Mouse (Mus musculus) limb, embryonic 12.5 days (tissue): ENCODE measurements around the gene Gnpnat1. TPM values are rescaled to one million over a fixed set of nuclear protein-coding genes. Genes with fewer than 3 reads are reported as not detected.

ENCODE experiments used
- ATAC-seq: fragments of 200-750 bp; cut with Nextera tagmentation; 2 replicates; pipeline ENCODE4 v1.8.0; 2017; ENCODE audit warnings: low read depth, moderate TSS enrichment; ENCODE audit not compliant: insufficient number of reproducible peaks, insufficient read depth, low FRiP score, low TSS enrichment
- H3K27ac ChIP-seq: fragments of 300-500 bp; sonication (generic); 2 replicates; pipeline ENCODE4 v1.5.1; 2016; ENCODE audit warnings: mild to moderate bottlenecking, moderate library complexity
- H3K27me3 ChIP-seq: fragments of 300-500 bp; sonication (generic); 2 replicates; pipeline ENCODE4 v1.6.1; 2016; ENCODE audit warnings: mild to moderate bottlenecking, moderate library complexity
- H3K36me3 ChIP-seq: fragments of 300-500 bp; sonication (generic); 2 replicates; pipeline ENCODE4 v1.6.1; 2016; ENCODE audit warnings: mild to moderate bottlenecking, moderate library complexity
- H3K4me1 ChIP-seq: fragments of 300-500 bp; sonication (generic); replicated peaks from 2 replicates; pipeline ENCODE4 v1.6.1; 2016
- H3K4me2 ChIP-seq: fragments of 300-500 bp; sonication (generic); 2 replicates; pipeline ENCODE4 v1.6.1; 2016; ENCODE audit warnings: mild to moderate bottlenecking, moderate library complexity
- H3K4me3 ChIP-seq: fragments of 300-500 bp; sonication (generic); replicated peaks from 2 replicates; pipeline ENCODE4 v1.5.1; 2016; ENCODE audit warnings: mild to moderate bottlenecking
- H3K9ac ChIP-seq: fragments of 300-500 bp; sonication (generic); replicated peaks from 2 replicates; pipeline ENCODE4 v1.6.1; 2016; ENCODE audit warnings: mild to moderate bottlenecking, moderate library complexity
- H3K9me3 ChIP-seq: fragments of 300-500 bp; sonication (generic); 2 replicates; pipeline ENCODE4 v1.6.1; 2016; ENCODE audit warnings: mild to moderate bottlenecking, moderate library complexity
- WGBS: fragments of 180-500 bp; shearing (Covaris S2); methylation state at CpG from one replicate; pipeline ENCODE4 v1.1.7; 2016; 5-methylcytosine and 5-hydroxymethylcytosine counted together
- polyA plus RNA-seq: library from polyadenylated mRNA; unstranded; fragments of >200 nt; fragmentation: Nextera tagmentation; extraction: Ambion mirVana; gene quantifications from 2 replicates; pipeline ENCODE4 v1.2.1, GENCODE M21; 2016

The Gnpnat1 gene
- polyA plus RNA-seq, 1 experiment from 2014 or later = 49.9 TPM

DNA sequence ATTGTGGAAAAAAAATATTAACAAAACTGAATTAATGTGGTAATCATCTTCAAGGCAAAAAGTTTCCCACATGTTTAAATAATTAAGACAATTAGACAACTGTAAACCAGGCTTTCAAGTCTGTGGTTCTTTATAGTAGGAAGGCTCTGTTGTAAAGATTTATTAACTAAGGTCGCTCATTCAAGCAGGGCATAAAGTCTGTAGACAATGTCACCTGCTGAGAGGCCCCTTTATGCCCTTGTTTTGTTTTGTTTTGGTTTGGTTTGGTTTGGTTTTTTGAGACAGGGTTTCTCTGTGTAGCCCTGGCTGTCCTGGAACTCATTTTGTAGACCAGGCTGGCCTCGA is 34.2 kb upstream of the Gnpnat1 start:
- 16% methylated on average over 2 of the region's 2 CpGs for WGBS
- peaks cover 53% of the 10 kb centered on the region for H3K4me1 ChIP-seq
- H3K27ac ChIP-seq = peak overlapping the region; percentile 45; the same call in 1 of the 2 replicates
- H3K9ac ChIP-seq = no peak overlapping the region
- H3K27me3 ChIP-seq = no peaks in the 10 kb centered on the region
- H3K4me2 ChIP-seq = no peak overlapping the region
- ATAC-seq = no peak
- no peaks in the 10 kb centered on the region for H3K9me3 ChIP-seq
- no peaks in the 10 kb centered on the region for H3K36me3 ChIP-seq
- H3K4me3 ChIP-seq = no peak overlapping the region

DNA sequence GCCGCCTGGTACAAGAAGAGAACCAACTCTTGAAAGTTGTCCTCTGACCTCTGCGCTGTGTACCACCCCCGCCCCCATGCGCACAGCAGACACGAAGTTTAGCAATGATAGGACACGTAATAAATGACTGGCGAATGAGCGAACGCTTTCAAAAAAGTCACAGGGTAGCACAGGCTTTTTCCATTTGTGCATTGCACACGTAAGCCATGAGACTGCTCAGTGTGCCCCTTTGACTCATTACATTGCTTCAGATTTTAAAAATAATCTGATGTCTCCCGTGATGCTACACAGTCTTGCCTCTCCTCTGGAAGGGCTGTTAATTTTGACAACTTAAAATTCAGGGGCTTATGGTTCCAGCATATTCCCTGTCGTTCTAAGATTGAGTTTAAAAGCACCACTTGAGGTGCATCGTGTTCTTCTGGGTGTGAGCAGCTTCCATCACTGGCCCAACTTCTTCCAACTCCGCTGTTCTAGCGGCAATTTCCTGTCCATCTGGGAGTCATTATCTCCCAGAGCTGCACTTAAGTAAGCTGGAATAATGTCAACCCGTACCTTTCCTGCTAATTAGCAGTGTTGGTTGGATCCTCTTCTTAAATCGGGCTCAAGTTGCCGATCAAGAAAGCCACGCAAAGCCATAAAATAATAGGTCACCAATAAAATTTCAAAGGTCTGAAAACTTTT is 33.7 kb upstream of the Gnpnat1 start:
- H3K36me3 ChIP-seq = no peaks in the 10 kb centered on the region
- H3K4me2 ChIP-seq = peak overlapping the region; percentile 37
- no peak overlapping the region for H3K9ac ChIP-seq
- no peak overlapping the region for H3K4me3 ChIP-seq
- 0 out of 2 replicates have a peak, but pooled peaks have one; percentile 36 for ATAC-seq
- H3K9me3 ChIP-seq = no peaks in the 10 kb centered on the region
- 14% methylated on average over 19 of the region's 19 CpGs for WGBS
- H3K27ac ChIP-seq = peak overlapping the region; percentile 75
- H3K4me1 ChIP-seq = peaks cover 52% of the 10 kb centered on the region
- no peaks in the 10 kb centered on the region for H3K27me3 ChIP-seq

DNA sequence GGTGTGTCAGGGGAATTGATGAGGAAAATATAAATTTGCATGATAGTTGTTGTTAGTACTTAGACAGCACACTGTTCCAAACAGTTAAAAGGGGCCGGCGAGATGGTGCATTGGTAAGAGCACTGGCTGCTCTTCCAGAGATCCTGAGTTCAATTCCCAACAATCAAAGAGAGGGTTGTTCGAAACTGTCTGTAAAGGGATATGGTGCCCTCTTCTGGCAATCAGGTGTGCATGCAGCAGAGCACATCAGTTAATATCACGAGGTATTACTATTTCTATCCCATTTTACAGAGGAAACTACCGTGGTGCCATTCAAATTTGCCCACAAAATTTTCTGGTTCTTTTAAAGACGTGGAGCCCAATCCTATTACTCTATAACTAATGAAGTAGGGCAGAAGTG is 29.5 kb upstream of the Gnpnat1 start:
- Histone ChIP-seq H3K27ac (no peak overlapping the region), H3K4me2 (no peak overlapping the region), H3K9me3 (peaks cover 8% of the 10 kb centered on the region), H3K4me1 (peaks cover 23% of the 10 kb centered on the region), H3K4me3 (no peak overlapping the region), H3K36me3 (no peaks in the 10 kb centered on the region), H3K27me3 (no peaks in the 10 kb centered on the region), H3K9ac (no peak overlapping the region)
- WGBS = 73% methylated on average over 6 of the region's 6 CpGs
- ATAC-seq = no peak

DNA sequence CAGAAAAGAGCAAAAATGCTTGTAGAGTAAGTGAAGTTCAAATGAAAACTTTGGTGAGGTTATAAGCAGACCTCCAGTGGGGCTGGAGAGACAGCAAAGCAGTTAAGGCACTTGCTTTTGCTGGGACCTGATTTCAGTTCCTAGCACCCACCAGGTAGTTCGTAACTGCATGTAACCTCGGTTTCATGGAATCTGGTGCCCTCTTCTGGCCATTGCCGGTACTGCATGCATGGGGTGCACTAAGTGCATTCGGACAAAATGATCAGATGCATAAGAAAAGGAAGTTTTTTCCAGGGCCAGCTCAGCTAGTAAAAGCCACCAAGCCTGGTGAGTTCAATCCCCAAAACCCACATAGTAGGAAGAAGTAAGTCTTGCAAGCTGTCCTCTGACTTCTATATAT is 27.3 kb upstream of the Gnpnat1 start:
- ATAC-seq = no peak

DNA sequence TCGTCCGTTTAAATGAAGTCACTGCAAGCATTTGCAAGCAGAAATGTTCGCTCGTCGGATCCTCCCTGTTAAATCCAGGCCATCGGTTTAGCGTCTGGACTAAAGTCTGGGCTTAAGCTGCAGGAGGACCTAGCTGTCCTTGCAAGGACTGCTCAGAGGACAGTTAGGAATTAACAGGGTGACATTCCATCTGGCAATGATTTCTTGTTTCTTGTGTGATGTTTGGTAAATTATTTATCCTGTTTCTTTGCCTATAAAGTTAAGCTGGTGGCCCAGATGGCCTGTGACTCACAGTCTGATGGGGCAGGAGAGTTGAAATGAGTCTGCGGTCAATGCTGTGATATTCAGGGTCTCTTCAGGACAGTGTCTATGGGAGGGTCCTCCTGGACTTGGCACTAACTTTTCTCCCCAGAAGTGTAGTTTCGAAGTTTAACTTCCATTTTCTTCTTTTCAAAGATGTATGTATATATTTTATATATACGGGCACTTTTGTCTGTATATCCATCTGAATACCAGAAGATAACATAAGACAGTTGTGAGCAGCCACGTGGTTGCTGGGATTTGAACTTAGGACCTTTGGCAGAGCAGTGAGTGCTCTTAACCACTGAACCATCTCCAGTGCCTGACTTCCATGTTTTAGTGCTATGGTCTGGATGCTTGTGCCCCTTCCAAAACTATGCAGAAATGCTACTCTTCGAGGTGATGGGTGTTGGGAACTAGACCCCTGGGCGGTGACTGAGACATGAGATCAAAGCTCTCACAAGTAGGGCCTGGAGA is 25.5 kb upstream of the Gnpnat1 start:
- H3K9me3 ChIP-seq = peaks cover 13% of the 10 kb centered on the region
- H3K36me3 ChIP-seq = no peaks in the 10 kb centered on the region
- no peaks in the 10 kb centered on the region for H3K27me3 ChIP-seq
- H3K27ac ChIP-seq = no peak overlapping the region
- WGBS = 74% methylated on average over 13 of the region's 13 CpGs
- no peak for ATAC-seq
- H3K4me3 ChIP-seq = no peak overlapping the region
- no peak overlapping the region for H3K9ac ChIP-seq
- no peaks in the 10 kb centered on the region for H3K4me1 ChIP-seq
- H3K4me2 ChIP-seq = no peak overlapping the region

More for the DNA sequence above, 27.3 kb upstream of the Gnpnat1 start:
- H3K4me1 ChIP-seq = peaks cover 5% of the 10 kb centered on the region
- H3K4me2 ChIP-seq = no peak overlapping the region
- peaks cover 8% of the 10 kb centered on the region for H3K9me3 ChIP-seq
- H3K27me3 ChIP-seq = no peaks in the 10 kb centered on the region
- WGBS = 70% methylated on average over 4 of the region's 4 CpGs
- no peak overlapping the region for H3K27ac ChIP-seq
- no peak overlapping the region for H3K4me3 ChIP-seq
- H3K36me3 ChIP-seq = no peaks in the 10 kb centered on the region
- H3K9ac ChIP-seq = no peak overlapping the region

DNA sequence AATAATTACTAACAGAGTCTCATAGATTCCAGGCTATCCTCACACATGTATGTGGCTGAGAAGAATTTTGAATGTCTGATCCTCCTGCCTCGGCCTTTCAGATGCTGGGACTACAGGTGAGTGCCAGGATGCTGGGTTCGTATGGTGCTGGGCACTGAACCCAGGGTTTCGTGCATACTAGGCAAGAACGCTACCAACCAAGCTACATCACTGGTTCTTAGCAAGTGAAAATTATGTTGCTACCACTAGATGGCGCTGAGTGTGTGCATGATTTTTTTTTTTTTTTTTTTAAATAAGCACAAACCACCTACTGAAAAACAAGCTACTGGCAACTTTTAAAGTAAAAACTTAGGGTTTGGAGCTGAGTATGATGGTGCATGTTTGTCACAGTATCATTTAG is 18.5 kb upstream of the Gnpnat1 start:
- no peak overlapping the region for H3K4me2 ChIP-seq
- ATAC-seq = 0 out of 2 replicates have a peak, but pooled peaks have one; percentile 47
- H3K9ac ChIP-seq = no peak overlapping the region
- H3K4me1 ChIP-seq = no peaks in the 10 kb centered on the region
- 7% methylated on average over 5 of the region's 5 CpGs for WGBS
- no peaks in the 10 kb centered on the region for H3K36me3 ChIP-seq
- no peak overlapping the region for H3K4me3 ChIP-seq
- H3K27me3 ChIP-seq = no peaks in the 10 kb centered on the region
- H3K27ac ChIP-seq = no peak overlapping the region
- H3K9me3 ChIP-seq = peaks cover 5% of the 10 kb centered on the region; the same call in 1 of the 2 replicates

DNA sequence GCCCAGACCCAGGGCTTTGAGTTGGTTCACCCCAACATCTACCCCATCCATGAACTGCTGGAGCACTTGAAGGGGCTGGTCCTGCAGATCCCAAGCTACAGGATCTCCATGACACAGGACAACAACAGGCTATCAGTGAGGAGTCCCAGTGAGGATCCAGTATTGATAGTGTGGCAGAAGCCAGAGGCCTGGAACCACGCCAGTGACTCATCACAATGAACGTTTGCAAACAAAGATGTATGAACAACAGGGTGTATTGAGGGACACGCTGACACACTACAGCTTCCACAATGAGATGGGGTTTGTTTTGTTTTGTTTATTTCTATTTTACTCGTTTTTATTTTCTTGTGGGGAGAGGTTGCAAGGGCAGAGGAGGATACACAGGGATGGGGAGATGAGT is 17.7 kb upstream of the Gnpnat1 start:
- Histone ChIP-seq H3K4me1 (no peaks in the 10 kb centered on the region), H3K9ac (no peak overlapping the region), H3K4me2 (no peak overlapping the region), H3K36me3 (no peaks in the 10 kb centered on the region), H3K4me3 (no peak overlapping the region), H3K27me3 (no peaks in the 10 kb centered on the region), H3K27ac (no peak overlapping the region), H3K9me3 (peaks cover 5% of the 10 kb centered on the region; the same call in 1 of the 2 replicates)
- 79% methylated on average over 4 of the region's 4 CpGs for WGBS
- ATAC-seq = no peak

DNA sequence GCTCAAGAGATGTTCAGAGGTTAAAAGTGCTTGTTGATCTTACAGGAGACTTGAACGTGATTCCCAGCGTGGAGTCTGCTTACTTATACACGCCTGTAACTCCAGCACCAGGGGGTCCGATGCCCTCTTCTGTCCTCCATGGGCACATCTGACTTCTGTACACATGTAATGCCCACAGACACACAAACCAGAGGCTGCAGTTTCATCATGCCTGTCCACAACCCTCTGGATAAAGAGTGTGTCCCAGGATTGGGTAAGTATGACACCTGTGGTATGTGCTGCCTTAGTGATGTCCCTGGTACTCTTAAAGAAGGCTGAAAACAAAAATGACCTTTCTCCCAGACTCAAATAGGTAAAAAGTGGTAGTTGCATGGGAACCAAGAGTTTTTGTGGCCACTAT is 14.6 kb upstream of the Gnpnat1 start:
- Histone ChIP-seq H3K27ac (no peak overlapping the region), H3K27me3 (no peaks in the 10 kb centered on the region), H3K4me3 (no peak overlapping the region), H3K36me3 (no peaks in the 10 kb centered on the region), H3K9ac (no peak overlapping the region), H3K9me3 (no peaks in the 10 kb centered on the region), H3K4me2 (no peak overlapping the region), H3K4me1 (no peaks in the 10 kb centered on the region)
- no peak for ATAC-seq
- WGBS = 77% methylated on average over 4 of the region's 4 CpGs

DNA sequence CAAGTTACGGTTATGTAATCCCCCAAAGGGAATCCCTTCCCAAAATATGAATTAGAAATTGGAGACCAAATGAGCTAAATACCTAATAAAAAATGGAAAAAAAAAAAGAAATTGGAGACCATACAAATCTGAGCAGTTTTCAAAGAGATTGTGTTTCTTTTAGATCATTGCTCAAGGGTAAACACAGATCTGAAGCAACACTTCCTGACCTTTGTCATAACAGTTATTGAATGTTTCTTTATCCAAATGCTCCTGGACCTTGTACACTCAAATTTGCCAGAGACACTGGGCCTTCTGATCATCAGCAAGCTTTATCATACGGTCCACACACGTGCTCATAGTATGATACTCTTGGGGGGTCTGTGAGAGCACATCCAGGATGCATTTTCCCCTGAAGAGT is 13.8 kb upstream of the Gnpnat1 start:
- Histone ChIP-seq H3K4me2 (no peak overlapping the region), H3K4me3 (no peak overlapping the region), H3K9me3 (no peaks in the 10 kb centered on the region), H3K27me3 (no peaks in the 10 kb centered on the region), H3K27ac (no peak overlapping the region), H3K9ac (no peak overlapping the region), H3K4me1 (no peaks in the 10 kb centered on the region), H3K36me3 (no peaks in the 10 kb centered on the region)
- WGBS = 75% methylated on average over 3 of the region's 3 CpGs
- ATAC-seq = no peak

DNA sequence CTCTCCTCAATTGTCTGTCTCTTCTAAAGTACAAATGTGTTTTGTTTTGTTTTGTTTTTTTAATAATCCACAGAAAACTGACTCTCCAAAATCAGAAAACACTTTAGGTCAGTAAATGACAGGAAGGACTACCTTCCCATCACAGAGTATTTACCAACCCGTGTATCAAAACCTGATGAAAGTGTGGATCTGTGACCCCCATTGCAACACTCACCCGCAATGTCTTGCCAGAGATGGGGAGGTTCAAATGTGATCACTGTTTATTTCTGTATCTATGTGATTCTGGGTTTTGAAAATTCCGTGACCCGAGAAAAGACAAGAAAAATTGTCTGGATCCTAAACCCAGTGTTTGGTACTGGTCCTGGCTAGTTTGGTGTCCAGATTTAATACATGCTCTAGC is 11.6 kb upstream of the Gnpnat1 start:
- H3K4me2 ChIP-seq = no peak overlapping the region
- no peaks in the 10 kb centered on the region for H3K4me1 ChIP-seq
- H3K9ac ChIP-seq = no peak overlapping the region
- no peaks in the 10 kb centered on the region for H3K36me3 ChIP-seq
- H3K4me3 ChIP-seq = no peak overlapping the region
- 87% methylated on average over 4 of the region's 4 CpGs for WGBS
- H3K9me3 ChIP-seq = no peaks in the 10 kb centered on the region
- no peak overlapping the region for H3K27ac ChIP-seq
- no peak for ATAC-seq
- H3K27me3 ChIP-seq = no peaks in the 10 kb centered on the region

DNA sequence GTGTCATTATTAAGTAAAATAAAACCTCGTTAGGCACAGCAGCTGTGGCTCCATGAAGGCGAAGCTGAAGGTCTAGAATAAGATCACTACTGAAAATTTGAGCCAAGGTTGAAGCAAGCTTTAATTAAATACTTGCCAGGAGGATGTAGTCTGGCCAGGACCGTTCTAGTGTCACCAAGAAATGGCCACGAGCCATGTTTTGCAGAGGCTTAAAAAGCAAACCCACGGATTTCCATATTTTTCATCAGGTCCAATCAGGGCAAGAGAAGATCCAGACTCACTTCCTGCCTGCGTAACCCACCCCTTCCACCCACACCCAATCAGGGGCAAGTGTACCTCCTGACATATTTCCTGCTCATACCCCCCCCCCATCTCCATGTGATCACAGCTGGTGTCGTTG is 1.1 kb downstream of the Gnpnat1 start:
- no peak overlapping the region for H3K4me2 ChIP-seq
- no peaks in the 10 kb centered on the region for H3K4me1 ChIP-seq
- WGBS = 83% methylated on average over 7 of the region's 7 CpGs
- no peaks in the 10 kb centered on the region for H3K27me3 ChIP-seq
- no peaks in the 10 kb centered on the region for H3K9me3 ChIP-seq
- ATAC-seq = no peak
- H3K27ac ChIP-seq = no peak overlapping the region
- no peak overlapping the region for H3K9ac ChIP-seq
- H3K36me3 ChIP-seq = no peaks in the 10 kb centered on the region
- no peak overlapping the region for H3K4me3 ChIP-seq
